26 mouse cellular contexts compared by ENCODE assay signal in the genomic region with DNA sequence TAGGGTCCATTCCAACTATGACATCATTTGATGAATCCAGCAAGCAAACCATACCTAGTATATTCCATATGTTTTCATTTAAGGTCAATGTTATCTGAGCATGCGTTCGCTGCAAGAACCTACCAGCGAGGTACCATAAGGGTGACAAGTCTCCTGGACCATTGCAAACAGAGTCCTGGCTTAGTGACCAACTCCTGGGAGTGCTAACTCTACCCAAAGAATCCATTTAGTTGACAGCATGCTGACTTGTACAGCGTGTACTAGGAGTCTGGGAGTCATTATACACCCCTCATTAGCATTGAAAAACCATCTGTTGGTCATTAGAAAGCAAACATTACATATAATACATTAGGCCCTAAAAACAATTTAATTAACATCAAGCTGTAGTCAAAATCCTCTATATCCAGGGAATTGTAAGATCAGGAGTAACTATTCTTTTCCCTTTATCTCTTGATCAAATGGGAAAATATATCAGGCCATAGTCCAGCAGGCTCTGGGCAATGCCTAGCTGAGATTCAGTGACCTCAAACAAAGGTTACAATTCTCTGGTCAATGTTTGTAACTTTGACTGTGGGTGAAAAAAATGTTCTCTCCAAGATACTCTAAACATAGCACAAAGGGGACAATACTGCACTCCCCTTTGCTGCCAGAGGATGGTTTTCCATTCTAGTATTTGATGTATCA.
A peak's percentile ranks its signal among the peaks of the same experiment; 100 is the strongest.
DNase-seq lines count a peak whose midpoint lies in the region; ATAC-seq and TF ChIP-seq lines count a peak whose summit lies in the region.
"Had no signal": no experiment of that assay in that cellular context is flagged by ENCODE, and none has a peak within 500 bp of the region (broad histone marks: within the 10 kb centered on the region; RNA-seq: fewer than 3 reads in every experiment).

No protein-coding gene starts in this region.

- intact Hi-C loops in heart, postnatal 14 days (cut with DNase I), result no loop called here

- H3K4me1 ChIP-seq in embryonic facial prominence, embryonic 10.5 days, result no peaks in the 10 kb centered on the region
- H3K4me1 ChIP-seq in embryonic facial prominence, embryonic 11.5 days (ENCODE audit: control insufficient read depth, insufficient read depth, low read length), result no peaks in the 10 kb centered on the region
- H3K4me1 ChIP-seq in limb, embryonic 14.5 days (ENCODE audit: control insufficient read depth, insufficient read depth, low read length), result no peaks in the 10 kb centered on the region
- H3K4me1 ChIP-seq: intestine, embryonic 15.5 days; liver, embryonic 15.5 days; lung, embryonic 15.5 days; midbrain, embryonic 10.5 days; neural tube, embryonic 12.5 days had no signal

- no peaks in the 10 kb centered on the region for H3K36me3 ChIP-seq in embryonic facial prominence, embryonic 10.5 days (replicated peaks)
- no peaks in the 10 kb centered on the region for H3K36me3 ChIP-seq in embryonic facial prominence, embryonic 11.5 days (replicated peaks; ENCODE audit: control insufficient read depth, insufficient read depth, low read depth, low read length)
- no peaks in the 10 kb centered on the region for H3K36me3 ChIP-seq in limb, embryonic 14.5 days (ENCODE audit: control insufficient read depth, insufficient read depth, low read length)
- H3K36me3 ChIP-seq: intestine, embryonic 15.5 days; liver, embryonic 15.5 days; lung, embryonic 15.5 days; midbrain, embryonic 10.5 days; neural tube, embryonic 12.5 days had no signal

- no peak for TF ChIP-seq POLR2A in limb, embryonic 14.5 days (IDR thresholded peaks at IDR 0.05; ENCODE audit: borderline replicate concordance, extremely low read depth, insufficient read depth, insufficient read length)

- 58% methylated on average over 4 of the region's 4 CpGs for WGBS in embryonic facial prominence, embryonic 10.5 days
- WGBS in embryonic facial prominence, embryonic 11.5 days, result 44% methylated on average over 4 of the region's 4 CpGs
- whole genome bisulfite sequencing in limb, embryonic 14.5 days, result 25% methylated on average over 4 of the region's 4 CpGs

- ATAC-seq in embryonic facial prominence, embryonic 11.5 days (replicated peaks; ENCODE audit: insufficient number of reproducible peaks, low FRiP score, low TSS enrichment, low read depth), result no peak
- peak; percentile 26; the same call in 1 of the 2 replicates for ATAC-seq in limb, embryonic 14.5 days (ENCODE audit: low FRiP score, low read depth)
- ATAC-seq: activated CD4-positive, CD25-positive, alpha-beta regulatory T cell, adult 4 months; forebrain, embryonic 16.5 days; hindbrain, embryonic 16.5 days; intestine, embryonic 15.5 days; midbrain, embryonic 16.5 days had no signal

- H3K9ac ChIP-seq in embryonic facial prominence, embryonic 11.5 days (replicated peaks; ENCODE audit: low read length), result no peak overlapping the region
- H3K9ac ChIP-seq in limb, embryonic 14.5 days (ENCODE audit: low read depth, low read length, severe bottlenecking), result no peak overlapping the region
- H3K9ac ChIP-seq: intestine, embryonic 15.5 days; liver, embryonic 15.5 days; lung, embryonic 15.5 days; neural tube, embryonic 12.5 days had no signal

- H3K27ac ChIP-seq in embryonic facial prominence, embryonic 10.5 days (replicated peaks), result no peak overlapping the region
- no peak overlapping the region for H3K27ac ChIP-seq in embryonic facial prominence, embryonic 11.5 days (replicated peaks; ENCODE audit: low read depth, low read length)
- H3K27ac ChIP-seq in limb, embryonic 14.5 days (replicated peaks; ENCODE audit: low read depth, low read length), result no peak overlapping the region
- H3K27ac ChIP-seq: intestine, embryonic 15.5 days; kidney, postnatal 0 days; liver, embryonic 15.5 days; lung, embryonic 15.5 days; midbrain, embryonic 10.5 days; neural tube, embryonic 12.5 days had no signal

- no peak overlapping the region for H3K4me3 ChIP-seq in embryonic facial prominence, embryonic 10.5 days
- no peak overlapping the region for H3K4me3 ChIP-seq in embryonic facial prominence, embryonic 11.5 days (ENCODE audit: low read depth, low read length)
- no peak overlapping the region for H3K4me3 ChIP-seq in limb, embryonic 14.5 days (replicated peaks; ENCODE audit: low read length)
- H3K4me3 ChIP-seq: erythroblast, embryonic 14.5 days; intestine, embryonic 15.5 days; liver, embryonic 15.5 days; lung, embryonic 15.5 days; midbrain, embryonic 10.5 days; neural tube, embryonic 12.5 days had no signal

- peak; percentile 17 for DNase-seq in embryonic facial prominence, embryonic 10.5 days (ENCODE audit: low spot score)
- peak; percentile 41 for DNase-seq in embryonic facial prominence, embryonic 11.5 days (ENCODE audit: low spot score)
- peak; percentile 63 for DNase-seq in hindlimb bud, embryonic 11.5 days (ENCODE audit: extremely low spot score, low read depth, low spot score)
- DNase-seq in limb, embryonic 14.5 days (ENCODE audit: low spot score), result peak; percentile 28
- DNase-seq in left cerebral cortex, adult 8-10 months (ENCODE audit: low spot score in 2 of 2), result no peak
- no peak for DNase-seq in heart, postnatal 14 days
- DNase-seq: adrenal gland, postnatal 10 days; B cell, adult 2 months; cerebellum, adult 8-10 months; cerebellum, postnatal 25 days; gastrocnemius, postnatal 10 days; kidney, adult 2 months; kidney, postnatal 4 days; layer of hippocampus, postnatal 36 days; liver had no signal

- H3K27me3 ChIP-seq in embryonic facial prominence, embryonic 10.5 days (replicated peaks; ENCODE audit: low read depth, poor library complexity, severe bottlenecking), result no peaks in the 10 kb centered on the region
- no peaks in the 10 kb centered on the region for H3K27me3 ChIP-seq in embryonic facial prominence, embryonic 11.5 days (ENCODE audit: control insufficient read depth, insufficient read depth, low read length)
- H3K27me3 ChIP-seq in limb, embryonic 14.5 days (ENCODE audit: control insufficient read depth, insufficient read depth, low read length), result no peaks in the 10 kb centered on the region
- H3K27me3 ChIP-seq: intestine, embryonic 15.5 days; liver, embryonic 15.5 days; lung, embryonic 15.5 days; neural tube, embryonic 12.5 days had no signal

- no peaks in the 10 kb centered on the region for H3K9me3 ChIP-seq in embryonic facial prominence, embryonic 10.5 days
- H3K9me3 ChIP-seq in embryonic facial prominence, embryonic 11.5 days (replicated peaks; ENCODE audit: control insufficient read depth, low read length), result no peaks in the 10 kb centered on the region
- H3K9me3 ChIP-seq in limb, embryonic 14.5 days (ENCODE audit: control insufficient read depth, low read length), result no peaks in the 10 kb centered on the region
- H3K9me3 ChIP-seq: intestine, embryonic 15.5 days; liver, embryonic 15.5 days; lung, embryonic 15.5 days; midbrain, embryonic 10.5 days; neural tube, embryonic 12.5 days had no signal

- no peak overlapping the region for H3K4me2 ChIP-seq in embryonic facial prominence, embryonic 11.5 days (ENCODE audit: low read depth, low read length)
- H3K4me2 ChIP-seq in limb, embryonic 14.5 days (replicated peaks; ENCODE audit: low read depth, low read length, severe bottlenecking), result no peak overlapping the region
- H3K4me2 ChIP-seq: intestine, embryonic 15.5 days; liver, embryonic 15.5 days; lung, embryonic 15.5 days; neural tube, embryonic 12.5 days had no signal

Comparison
In these comparisons a context has a peak if more than half of its experiments do, and no peak if none do; other contexts are left out.
1. DNase-seq: peak in embryonic facial prominence, embryonic 10.5 days (single experiment), embryonic facial prominence, embryonic 11.5 days (single experiment), hindlimb bud, embryonic 11.5 days (single experiment) and limb, embryonic 14.5 days (single experiment); none in left cerebral cortex, adult 8-10 months (0 of 2) and heart, postnatal 14 days (0 of 2).